Mouse (Mus musculus) C2C12 (cell line): ENCODE data around the gene Mtss1l.

ENCODE experiments used
- CTCF ChIP-seq: IDR thresholded peaks from one replicate; pipeline ENCODE4 v1.5.1; 2011; ENCODE audit not compliant: control insufficient read depth, insufficient read depth, insufficient read length
- MAX ChIP-seq: IDR thresholded peaks from one replicate; pipeline ENCODE4 v1.6.1; 2011; ENCODE audit warnings: mild to moderate bottlenecking, control low read depth
- MYOD1 ChIP-seq: IDR thresholded peaks from one replicate; pipeline ENCODE4 v1.6.1; 2011; ENCODE audit warnings: low read depth; ENCODE audit not compliant: control insufficient read depth, insufficient read length
- USF1 ChIP-seq: IDR thresholded peaks from one replicate; pipeline ENCODE4 v1.6.1; 2011; ENCODE audit warnings: low read depth, mild to moderate bottlenecking, control low read depth, moderate library complexity

DNA sequence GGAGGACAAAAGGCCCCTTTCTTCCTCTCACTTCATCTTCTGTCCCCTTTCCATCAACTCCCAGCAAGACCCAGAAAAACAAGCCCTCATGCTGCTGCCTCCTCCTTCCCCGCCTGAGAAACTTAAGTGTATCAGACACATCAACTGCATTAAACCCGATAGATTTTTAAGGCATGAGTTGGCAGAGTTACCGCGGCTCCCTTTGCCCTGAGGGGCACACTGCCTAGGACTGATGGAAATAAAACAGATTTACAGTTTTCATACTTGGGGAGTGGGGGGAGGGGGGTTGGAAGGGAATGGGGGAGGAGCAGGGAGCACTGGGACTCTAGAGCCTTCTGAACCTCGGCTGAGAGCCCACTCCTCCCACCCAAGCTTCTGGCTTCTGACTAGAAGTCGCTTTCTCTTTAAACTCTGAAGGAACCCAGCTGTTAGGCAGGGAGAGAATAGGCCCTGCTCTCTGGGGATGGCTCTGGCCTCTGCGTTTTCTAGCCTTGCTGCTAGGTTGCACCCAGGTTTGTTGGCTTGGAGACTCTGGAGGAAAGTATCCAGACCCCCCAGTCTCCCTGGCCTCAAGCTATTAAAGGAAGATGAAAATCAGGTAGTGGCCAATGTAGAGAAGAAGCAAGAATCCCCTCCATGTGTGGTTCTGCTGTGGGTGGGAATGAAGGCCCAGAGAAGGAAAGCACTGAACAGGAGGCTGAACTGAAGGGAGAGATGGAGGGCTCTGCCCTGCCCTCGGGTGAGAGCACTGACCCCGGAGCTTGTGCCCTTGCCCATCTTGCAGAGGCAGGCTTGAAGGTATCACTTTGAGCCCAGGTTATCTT, 18.4 kb upstream of the Mtss1l start:
- TF ChIP-seq CTCF (no peak), USF1 (no peak), MAX (no peak), MYOD1 (no peak)
